Mouse (Mus musculus): ENCODE data around the gene Tlx3. TPM values are rescaled to one million over a fixed set of nuclear protein-coding genes. Genes with fewer than 3 reads are reported as not detected.

Tlx3 gene
- polyA plus RNA-seq, 1 experiment from 2014 or later: 23.0 TPM

DNA sequence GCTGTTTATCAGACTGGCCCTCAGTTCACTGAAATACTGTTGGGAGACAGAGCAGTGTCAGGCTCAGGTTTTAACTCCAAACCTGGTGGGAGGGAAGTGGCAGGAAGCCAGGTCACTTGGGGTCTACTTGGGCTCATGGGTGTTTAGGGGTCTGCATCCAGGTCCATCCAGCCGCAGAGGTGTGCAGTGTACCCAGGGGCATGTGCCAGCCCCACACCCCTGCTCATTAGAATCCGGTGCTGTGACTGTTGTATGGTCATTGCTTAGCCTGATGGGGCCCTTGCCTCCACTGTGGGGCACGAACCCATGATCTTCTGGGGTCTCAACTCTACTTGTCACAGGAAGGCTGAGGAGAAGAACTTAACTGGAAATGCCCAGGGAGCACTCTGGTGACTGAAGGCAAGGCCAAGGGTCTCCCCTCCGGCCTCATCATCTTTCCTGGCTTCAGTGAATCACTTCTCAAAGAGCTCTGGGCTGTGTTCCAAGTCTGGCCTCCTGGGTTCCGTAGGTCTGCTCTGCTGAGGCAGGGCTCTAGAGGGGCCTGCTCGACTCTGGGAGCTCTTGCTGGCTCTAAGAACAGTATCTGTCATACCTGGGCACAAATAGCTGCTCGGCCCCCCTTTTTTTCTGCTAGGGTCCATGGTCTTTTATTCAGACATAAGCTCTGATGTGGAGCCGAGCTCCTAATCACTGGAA is 14.1 kb upstream of the Tlx3 start:
- DNase-seq (ENCODE audit: low spot score): peak; percentile 64
- no peaks in the 10 kb centered on the region for H3K9me3 ChIP-seq (ENCODE audit: control insufficient read depth, low read length)
- no peak for ATAC-seq (ENCODE audit: low FRiP score)
- 63% methylated on average over 8 of the region's 8 CpGs for WGBS
- H3K9ac ChIP-seq: no peak overlapping the region
- H3K4me2 ChIP-seq (replicated peaks): no peak overlapping the region
- no peak overlapping the region for H3K27ac ChIP-seq
- no peak overlapping the region for H3K4me3 ChIP-seq (replicated peaks; ENCODE audit: low read length)
- H3K36me3 ChIP-seq (replicated peaks; ENCODE audit: control insufficient read depth, insufficient read depth): no peaks in the 10 kb centered on the region
- peaks cover 8% of the 10 kb centered on the region; the same call in 1 of the 2 replicates for H3K4me1 ChIP-seq (replicated peaks; ENCODE audit: control insufficient read depth, insufficient read depth, low read length)
- no peaks in the 10 kb centered on the region for H3K27me3 ChIP-seq (ENCODE audit: control insufficient read depth, insufficient read depth, low read length)

- H3K4me1 ChIP-seq (replicated peaks; ENCODE audit: control insufficient read depth, insufficient read depth, low read length): 0 out of 2 replicates have a peak, but pooled peaks cover 3% of the 10 kb centered on the region
- 0 out of 2 replicates have a peak, but pooled peaks cover 2% of the 10 kb centered on the region for H3K9me3 ChIP-seq (ENCODE audit: control insufficient read depth, low read length)
- 0 out of 2 replicates have a peak overlapping the region, but pooled peaks have one; percentile 0 for H3K4me3 ChIP-seq (replicated peaks; ENCODE audit: low read length)
- DNase-seq (ENCODE audit: low spot score) (no peak), ATAC-seq (ENCODE audit: low FRiP score) (no peak)
- peak overlapping the region; percentile 45 for H3K4me2 ChIP-seq (replicated peaks)
- no peak overlapping the region for H3K27ac ChIP-seq
- no peak overlapping the region for H3K9ac ChIP-seq
- WGBS: 89% methylated on average over 2 of the region's 2 CpGs
- H3K27me3 ChIP-seq (ENCODE audit: control insufficient read depth, insufficient read depth, low read length): peaks cover 46% of the 10 kb centered on the region
- no peaks in the 10 kb centered on the region for H3K36me3 ChIP-seq (replicated peaks; ENCODE audit: control insufficient read depth, insufficient read depth)
These were observed 4.0 kb upstream of the Tlx3 start for GRCm38 (mm10) chr11:33207411-33207810.

DNA sequence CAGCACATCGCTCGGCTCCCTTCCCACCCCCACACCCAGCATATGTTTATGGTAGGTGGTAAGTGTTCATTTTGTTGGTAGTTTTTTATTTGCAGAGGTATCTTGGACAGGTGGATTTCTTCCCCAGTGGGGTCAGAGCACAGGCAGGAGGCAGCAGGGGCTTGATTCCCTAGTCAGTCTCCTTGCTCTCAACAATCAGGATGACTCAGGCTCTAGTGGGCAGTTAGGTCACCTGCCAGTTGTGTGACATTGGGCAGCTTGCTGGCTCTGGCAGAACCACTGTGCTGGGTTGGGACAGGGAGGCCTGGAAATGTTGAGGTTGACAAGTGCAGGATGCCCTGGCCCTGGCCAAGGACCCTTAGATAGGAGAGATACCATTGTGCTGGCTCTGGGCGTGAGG is 1.6 kb upstream of the Tlx3 start:
- peaks cover 67% of the 10 kb centered on the region for H3K27me3 ChIP-seq (ENCODE audit: control insufficient read depth, insufficient read depth, low read length)
- H3K4me2 ChIP-seq (replicated peaks): peak overlapping the region; percentile 45
- no peak for DNase-seq (ENCODE audit: low spot score)
- H3K4me1 ChIP-seq (replicated peaks; ENCODE audit: control insufficient read depth, insufficient read depth, low read length): 0 out of 2 replicates have a peak, but pooled peaks cover 3% of the 10 kb centered on the region
- 0 out of 2 replicates have a peak, but pooled peaks cover 5% of the 10 kb centered on the region for H3K9me3 ChIP-seq (ENCODE audit: control insufficient read depth, low read length)
- no peak for ATAC-seq (ENCODE audit: low FRiP score)
- no peaks in the 10 kb centered on the region for H3K36me3 ChIP-seq (replicated peaks; ENCODE audit: control insufficient read depth, insufficient read depth)
- peak overlapping the region; percentile 39 for H3K4me3 ChIP-seq (replicated peaks; ENCODE audit: low read length)
- no peak overlapping the region for H3K27ac ChIP-seq
- WGBS: 10% methylated on average over 3 of the region's 3 CpGs
- H3K9ac ChIP-seq: peak overlapping the region; percentile 55

DNA sequence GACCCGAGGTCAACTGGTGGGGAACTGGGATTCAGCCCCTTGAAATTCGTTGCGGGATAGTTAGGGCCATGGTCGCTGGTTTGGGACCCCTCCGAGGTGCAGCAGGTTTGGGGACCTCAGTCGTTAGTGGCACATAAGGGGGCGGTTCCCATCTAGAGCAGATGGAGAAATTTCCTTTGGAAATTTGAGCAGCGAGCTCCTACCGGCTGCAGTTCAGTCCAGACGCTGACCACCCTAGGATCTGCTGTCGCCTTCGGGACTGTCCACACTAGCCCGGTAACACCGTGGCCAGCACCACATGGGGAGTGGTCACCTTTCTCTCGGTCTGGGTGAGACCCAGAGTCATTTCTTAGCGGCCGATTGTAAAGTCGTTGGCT is 928 bp upstream of the Tlx3 start:
- H3K4me1 ChIP-seq (replicated peaks; ENCODE audit: control insufficient read depth, insufficient read depth, low read length): 0 out of 2 replicates have a peak, but pooled peaks cover 3% of the 10 kb centered on the region
- peak overlapping the region; percentile 45 for H3K4me2 ChIP-seq (replicated peaks)
- peaks cover 72% of the 10 kb centered on the region for H3K27me3 ChIP-seq (ENCODE audit: control insufficient read depth, insufficient read depth, low read length)
- H3K9ac ChIP-seq: peak overlapping the region; percentile 55
- ATAC-seq (ENCODE audit: low FRiP score) (no peak), DNase-seq (ENCODE audit: low spot score) (no peak)
- no peaks in the 10 kb centered on the region for H3K36me3 ChIP-seq (replicated peaks; ENCODE audit: control insufficient read depth, insufficient read depth)
- H3K27ac ChIP-seq: peak overlapping the region; percentile 65
- under 1% methylated on average over 18 of the region's 18 CpGs for WGBS
- 0 out of 2 replicates have a peak, but pooled peaks cover 5% of the 10 kb centered on the region for H3K9me3 ChIP-seq (ENCODE audit: control insufficient read depth, low read length)
- H3K4me3 ChIP-seq (replicated peaks; ENCODE audit: low read length): peak overlapping the region; percentile 39

DNA sequence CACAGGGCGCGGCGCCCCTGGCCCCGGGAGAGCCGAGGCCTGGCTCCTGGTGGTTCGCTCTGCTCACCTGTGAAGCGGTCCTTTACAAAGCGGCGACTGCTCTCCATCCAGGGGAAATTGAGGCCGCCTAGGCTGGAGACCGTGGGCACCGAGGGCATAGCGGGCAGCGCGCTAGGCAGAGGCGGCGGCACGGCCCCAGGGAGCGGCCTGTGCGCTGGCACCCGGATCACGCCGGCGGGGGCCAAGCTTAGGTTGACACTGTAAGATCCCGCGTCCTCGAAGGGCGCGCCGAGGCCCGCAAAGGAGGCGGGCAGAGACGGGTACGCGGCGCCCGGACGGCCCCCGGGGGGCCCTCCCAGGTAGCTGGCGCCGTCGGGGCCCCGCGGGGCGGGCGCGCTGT is 417 bp downstream of the Tlx3 start:
- 0 out of 2 replicates have a peak, but pooled peaks cover 3% of the 10 kb centered on the region for H3K4me1 ChIP-seq (replicated peaks; ENCODE audit: control insufficient read depth, insufficient read depth, low read length)
- peak overlapping the region; percentile 39 for H3K4me3 ChIP-seq (replicated peaks; ENCODE audit: low read length)
- H3K36me3 ChIP-seq (replicated peaks; ENCODE audit: control insufficient read depth, insufficient read depth): no peaks in the 10 kb centered on the region
- DNase-seq (ENCODE audit: low spot score): no peak
- H3K4me2 ChIP-seq (replicated peaks): peak overlapping the region; percentile 45
- peak overlapping the region; percentile 81 for H3K27ac ChIP-seq
- under 1% methylated on average over 38 of the region's 47 CpGs for WGBS
- ATAC-seq (ENCODE audit: low FRiP score): 0 out of 2 replicates have a peak, but pooled peaks have one; percentile 0
- 0 out of 2 replicates have a peak, but pooled peaks cover 5% of the 10 kb centered on the region for H3K9me3 ChIP-seq (ENCODE audit: control insufficient read depth, low read length)
- H3K27me3 ChIP-seq (ENCODE audit: control insufficient read depth, insufficient read depth, low read length): peaks cover 82% of the 10 kb centered on the region
- H3K9ac ChIP-seq: peak overlapping the region; percentile 56

- peak overlapping the region; percentile 45 for H3K4me2 ChIP-seq (replicated peaks)
- DNase-seq (ENCODE audit: low spot score) (no peak), ATAC-seq (ENCODE audit: low FRiP score) (no peak)
- peak overlapping the region; percentile 56 for H3K9ac ChIP-seq
- peaks cover 83% of the 10 kb centered on the region for H3K27me3 ChIP-seq (ENCODE audit: control insufficient read depth, insufficient read depth, low read length)
- peaks cover 9% of the 10 kb centered on the region; the same call in 1 of the 2 replicates for H3K9me3 ChIP-seq (ENCODE audit: control insufficient read depth, low read length)
- no peaks in the 10 kb centered on the region for H3K36me3 ChIP-seq (replicated peaks; ENCODE audit: control insufficient read depth, insufficient read depth)
- WGBS: under 1% methylated on average over 37 of the region's 37 CpGs
- 0 out of 2 replicates have a peak, but pooled peaks cover 3% of the 10 kb centered on the region for H3K4me1 ChIP-seq (replicated peaks; ENCODE audit: control insufficient read depth, insufficient read depth, low read length)
- peak overlapping the region; percentile 39 for H3K4me3 ChIP-seq (replicated peaks; ENCODE audit: low read length)
- peak overlapping the region; percentile 81 for H3K27ac ChIP-seq
These were observed 1.1 kb downstream of the Tlx3 start for GRCm38 (mm10) chr11:33202296-33202695.

- no peak for DNase-seq (ENCODE audit: low spot score)
- WGBS: 1% methylated on average over 19 of the region's 19 CpGs
- Histone ChIP-seq H3K9ac (peak overlapping the region; percentile 56), H3K4me3 (replicated peaks; ENCODE audit: low read length) (peak overlapping the region; percentile 39), H3K9me3 (ENCODE audit: control insufficient read depth, low read length) (peaks cover 12% of the 10 kb centered on the region; the same call in 1 of the 2 replicates), H3K4me2 (replicated peaks) (peak overlapping the region; percentile 45), H3K27ac (peak overlapping the region; percentile 81), H3K36me3 (replicated peaks; ENCODE audit: control insufficient read depth, insufficient read depth) (no peaks in the 10 kb centered on the region), H3K4me1 (replicated peaks; ENCODE audit: control insufficient read depth, insufficient read depth, low read length) (0 out of 2 replicates have a peak, but pooled peaks cover 3% of the 10 kb centered on the region), H3K27me3 (ENCODE audit: control insufficient read depth, insufficient read depth, low read length) (peaks cover 83% of the 10 kb centered on the region)
- no peak for ATAC-seq (ENCODE audit: low FRiP score)
These were observed 1.8 kb downstream of the Tlx3 start for GRCm38 (mm10) chr11:33201626-33202010.

GRCm38 (mm10) chr11:33200764-33201625 is 2.4 kb downstream of the Tlx3 start:
- WGBS: under 1% methylated on average over 66 of the region's 76 CpGs
- Histone ChIP-seq H3K27me3 (ENCODE audit: control insufficient read depth, insufficient read depth, low read length) (peaks cover 83% of the 10 kb centered on the region), H3K4me1 (replicated peaks; ENCODE audit: control insufficient read depth, insufficient read depth, low read length) (0 out of 2 replicates have a peak, but pooled peaks cover 3% of the 10 kb centered on the region)

More at GRCm38 (mm10) chr11:33200764-33201625, 2.4 kb downstream of the Tlx3 start:
- H3K9me3 ChIP-seq (ENCODE audit: control insufficient read depth, low read length): peaks cover 12% of the 10 kb centered on the region; the same call in 1 of the 2 replicates
- H3K9ac ChIP-seq: peak overlapping the region; percentile 56
- peak overlapping the region; percentile 45 for H3K4me2 ChIP-seq (replicated peaks)
- no peak for DNase-seq (ENCODE audit: low spot score)
- H3K4me3 ChIP-seq (replicated peaks; ENCODE audit: low read length): peak overlapping the region; percentile 39
- no peaks in the 10 kb centered on the region for H3K36me3 ChIP-seq (replicated peaks; ENCODE audit: control insufficient read depth, insufficient read depth)
- 0 out of 2 replicates have a peak, but pooled peaks have one; percentile 5 for ATAC-seq (ENCODE audit: low FRiP score)
- H3K27ac ChIP-seq: peak overlapping the region; percentile 81

Data from hindbrain, embryonic 14.5 days (tissue).